Mouse (Mus musculus) intestine, embryonic 16.5 days (tissue): ENCODE measurements around the gene Prr12. TPM values are rescaled to one million over a fixed set of nuclear protein-coding genes. Genes with fewer than 3 reads are reported as not detected.

Source experiments
- ATAC-seq: fragments of 200-750 bp; cut with Nextera tagmentation; 2 replicates; pipeline ENCODE4 v1.8.0; 2017; ENCODE audit warnings: moderate TSS enrichment, moderate library complexity
- H3K27ac ChIP-seq: fragments of 300-500 bp; sonication (generic); 2 replicates; pipeline ENCODE4 v1.5.1; 2014; ENCODE audit warnings: mild to moderate bottlenecking, low read length
- H3K27me3 ChIP-seq: fragments of 300-500 bp; sonication (generic); replicated peaks from 2 replicates; pipeline ENCODE4 v1.6.1; 2014; ENCODE audit warnings: low read length, control low read depth, mixed read lengths; ENCODE audit not compliant: control insufficient read depth, insufficient read depth
- H3K36me3 ChIP-seq: fragments of 300-500 bp; sonication (generic); 2 replicates; pipeline ENCODE4 v1.6.1; 2014; ENCODE audit warnings: low read length, control low read depth; ENCODE audit not compliant: control insufficient read depth, insufficient read depth
- H3K4me1 ChIP-seq: fragments of 300-500 bp; sonication (generic); 2 replicates; pipeline ENCODE4 v1.6.1; 2014; ENCODE audit warnings: low read length, control low read depth, mixed read lengths; ENCODE audit not compliant: control insufficient read depth, insufficient read depth
- H3K4me2 ChIP-seq: fragments of 300-500 bp; sonication (generic); 2 replicates; pipeline ENCODE4 v1.6.1; 2014; ENCODE audit warnings: low read depth, low read length, control low read depth
- H3K4me3 ChIP-seq: fragments of 300-500 bp; sonication (generic); 2 replicates; pipeline ENCODE4 v1.5.1; 2014; ENCODE audit warnings: mild to moderate bottlenecking, low read length
- H3K9ac ChIP-seq: fragments of 300-500 bp; sonication (generic); 2 replicates; pipeline ENCODE4 v1.6.1; 2014; ENCODE audit warnings: low read depth, low read length
- H3K9me3 ChIP-seq: fragments of 300-500 bp; sonication (generic); 2 replicates; pipeline ENCODE4 v1.6.1; 2016; ENCODE audit warnings: low read length, control low read depth; ENCODE audit not compliant: control insufficient read depth
- WGBS: fragments of 180-500 bp; shearing (Covaris S2); extraction: QIAGEN DNeasy Blood & Tissue Kit; methylation state at CpG from one replicate; pipeline ENCODE4 v1.1.7; 2014; 5-methylcytosine and 5-hydroxymethylcytosine counted together
- polyA plus RNA-seq: library from polyadenylated mRNA; unstranded; fragments of >200 nt; fragmentation: Nextera tagmentation; extraction: Ambion mirVana; gene quantifications from 2 replicates; pipeline ENCODE4 v1.2.1, GENCODE M21; 2015

The Prr12 gene
- polyA plus RNA-seq, 1 experiment from 2014 or later = 6.3 TPM

DNA sequence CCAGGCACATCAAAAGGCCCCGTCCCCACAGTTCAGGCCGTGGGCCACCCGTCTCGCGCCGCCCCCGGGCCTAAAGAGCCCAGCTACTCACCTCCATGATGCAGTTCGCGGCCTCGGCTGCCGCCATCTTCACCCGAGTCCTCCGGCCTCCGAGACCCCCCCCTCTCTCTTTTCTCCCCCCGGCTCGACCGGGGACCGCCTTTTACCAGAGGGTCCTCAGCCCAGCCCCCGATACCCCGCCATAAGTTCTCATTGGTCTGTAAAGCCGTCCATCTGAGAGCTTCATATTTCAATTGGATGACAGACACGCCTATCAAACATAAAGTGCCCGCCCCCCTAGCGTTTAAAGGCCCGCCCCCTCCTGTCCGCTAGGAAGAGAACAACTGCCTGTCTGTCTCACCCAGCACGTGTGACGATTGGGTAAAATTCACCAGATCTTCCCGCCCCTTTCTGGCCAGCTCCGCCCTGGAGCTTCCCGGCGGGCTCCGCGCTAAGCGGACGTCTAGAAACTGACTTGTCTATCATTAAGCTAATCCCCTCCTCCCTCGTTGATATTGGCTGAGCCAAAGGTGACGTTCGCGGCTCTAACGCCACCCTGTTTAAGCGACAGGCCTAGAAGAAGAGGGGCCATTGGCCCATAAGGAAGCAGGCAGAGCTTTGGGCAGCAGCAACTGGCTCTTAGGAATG, 66.3 kb downstream of the Prr12 start, which contains the start of gene Prmt1:
Gene Prmt1 (minus strand): TSS at position 377 of the 687 bp plus-strand sequence.
- under 1% methylated on average over 42 of the region's 42 CpGs for WGBS
- peak; percentile 97 for ATAC-seq
- H3K9ac ChIP-seq = peak within 1 kb of the TSS; percentile 97

DNA sequence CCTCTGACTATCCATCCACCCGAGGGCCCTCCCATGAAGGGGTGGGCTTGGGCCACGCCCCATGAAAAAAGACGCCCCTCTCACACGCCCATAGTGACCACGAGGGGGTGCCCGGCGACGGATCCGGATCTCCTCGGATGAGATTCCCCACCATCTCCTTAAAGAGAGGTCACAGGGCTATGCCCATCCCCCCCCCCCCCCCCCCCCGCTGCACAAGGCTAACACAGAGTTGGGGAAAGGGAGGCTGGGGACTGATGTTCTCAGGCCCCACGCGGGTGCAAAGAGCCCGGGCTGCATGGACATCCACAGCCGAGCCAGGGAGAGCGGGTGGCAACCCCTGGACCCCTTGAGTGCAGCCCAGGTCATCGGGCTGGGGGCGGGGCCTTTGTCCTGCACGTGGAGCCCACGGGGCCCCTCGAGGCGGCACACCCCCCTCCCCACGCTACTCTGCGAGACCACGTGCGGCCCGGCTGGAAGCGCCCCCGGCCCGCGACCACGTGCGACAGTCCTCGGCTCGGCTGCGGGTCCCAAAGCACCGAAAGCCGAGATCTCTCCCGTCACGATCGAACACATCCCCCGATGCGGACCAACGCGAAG, 67.0 kb downstream of the Prr12 start:
- Histone ChIP-seq H3K27ac (peak overlapping the region; percentile 96), H3K36me3 (peaks cover 14% of the 10 kb centered on the region), H3K4me1 (peaks cover 21% of the 10 kb centered on the region), H3K9me3 (no peaks in the 10 kb centered on the region), H3K9ac (peak overlapping the region; percentile 97), H3K27me3 (no peaks in the 10 kb centered on the region), H3K4me3 (peak overlapping the region; percentile 91), H3K4me2 (peak overlapping the region; percentile 69)
- WGBS = under 1% methylated on average over 44 of the region's 45 CpGs
- ATAC-seq = peak; percentile 2; the same call in 1 of the 2 replicates

More for the DNA sequence above, 66.3 kb downstream of the Prr12 start, which contains the start of gene Prmt1:
- peak within 1 kb of the TSS; percentile 96 for H3K27ac ChIP-seq
- no peaks in the 10 kb centered on the region for H3K27me3 ChIP-seq
- peak within 1 kb of the TSS; percentile 71 for H3K4me2 ChIP-seq
- peak within 1 kb of the TSS; percentile 91 for H3K4me3 ChIP-seq
- H3K36me3 ChIP-seq = peaks cover 12% of the 10 kb centered on the region
- peaks cover 21% of the 10 kb centered on the region for H3K4me1 ChIP-seq
- H3K9me3 ChIP-seq = no peaks in the 10 kb centered on the region

DNA sequence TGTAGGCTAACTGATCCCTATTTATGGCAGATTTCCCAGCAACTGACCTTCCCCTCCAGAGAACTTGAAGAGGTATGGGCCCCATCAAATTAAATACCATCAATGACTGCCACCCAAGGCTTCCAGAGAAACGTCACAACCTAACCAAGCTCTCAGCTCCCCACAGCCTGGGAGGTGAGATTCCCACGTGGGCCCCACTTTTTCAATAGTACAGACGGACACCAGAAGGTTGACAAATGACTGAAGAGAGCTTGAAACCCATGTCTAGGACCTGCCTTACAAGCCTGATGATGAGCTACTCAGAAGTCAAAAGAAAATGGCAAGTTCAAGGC, 67.9 kb downstream of the Prr12 start:
- H3K27me3 ChIP-seq = no peaks in the 10 kb centered on the region
- H3K9ac ChIP-seq = peak overlapping the region; percentile 43; the same call in 1 of the 2 replicates
- peak overlapping the region; percentile 45 for H3K27ac ChIP-seq
- H3K4me2 ChIP-seq = peak overlapping the region; percentile 69
- WGBS = 28% methylated on average over 3 of the region's 3 CpGs
- peaks cover 21% of the 10 kb centered on the region for H3K4me1 ChIP-seq
- peak overlapping the region; percentile 91 for H3K4me3 ChIP-seq
- peaks cover 20% of the 10 kb centered on the region for H3K36me3 ChIP-seq
- ATAC-seq = no peak
- no peaks in the 10 kb centered on the region for H3K9me3 ChIP-seq

DNA sequence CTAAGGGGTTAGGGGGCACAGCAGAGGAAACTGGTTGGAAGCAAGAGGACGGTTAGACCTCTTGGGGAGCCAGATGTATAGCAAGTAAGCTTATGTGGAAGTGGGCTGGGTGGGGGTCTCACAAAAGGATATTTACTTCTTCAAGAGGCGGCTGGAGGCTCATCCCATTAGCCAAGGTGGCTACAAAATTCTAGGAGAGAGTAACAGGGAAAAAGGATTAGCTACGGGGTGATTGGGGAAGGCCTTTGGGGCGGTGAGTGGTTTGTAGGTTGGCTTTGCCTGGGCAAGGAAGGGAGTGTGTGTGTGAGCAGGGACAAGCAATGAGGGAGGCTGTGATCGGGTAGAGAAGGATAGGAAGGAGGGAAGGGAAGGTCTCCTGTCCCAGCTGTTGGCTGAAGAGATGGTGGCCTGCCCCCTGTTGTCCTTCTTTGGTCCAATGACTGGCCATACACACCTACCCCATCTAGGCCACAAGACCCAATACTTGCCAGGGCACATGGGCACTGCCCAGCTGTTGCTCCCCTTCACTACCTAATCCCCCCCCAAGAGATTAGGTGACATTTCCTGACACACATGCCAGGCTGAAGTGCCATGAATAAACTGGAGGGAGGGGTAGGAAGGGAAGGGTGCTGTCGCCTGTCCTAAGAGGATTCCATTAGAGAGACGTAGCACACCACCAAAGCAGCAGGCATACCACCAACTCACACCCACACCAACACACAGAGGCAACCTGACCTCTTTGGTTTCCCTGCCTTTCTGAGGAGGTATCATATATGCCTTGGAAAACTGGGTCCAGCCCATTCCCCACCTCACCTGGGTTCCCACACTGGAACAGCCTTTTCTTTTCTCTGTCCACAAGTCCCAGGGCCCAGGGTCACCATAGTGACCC, 68.5 kb downstream of the Prr12 start:
- ATAC-seq = no peak
- Histone ChIP-seq H3K27me3 (no peaks in the 10 kb centered on the region), H3K27ac (peak overlapping the region; percentile 18), H3K36me3 (peaks cover 24% of the 10 kb centered on the region), H3K9me3 (no peaks in the 10 kb centered on the region), H3K4me1 (peaks cover 21% of the 10 kb centered on the region), H3K9ac (peak overlapping the region; percentile 43; the same call in 1 of the 2 replicates), H3K4me3 (peak overlapping the region; percentile 91), H3K4me2 (peak overlapping the region; percentile 69; the same call in 1 of the 2 replicates)
- 70% methylated on average over 7 of the region's 7 CpGs for WGBS

DNA sequence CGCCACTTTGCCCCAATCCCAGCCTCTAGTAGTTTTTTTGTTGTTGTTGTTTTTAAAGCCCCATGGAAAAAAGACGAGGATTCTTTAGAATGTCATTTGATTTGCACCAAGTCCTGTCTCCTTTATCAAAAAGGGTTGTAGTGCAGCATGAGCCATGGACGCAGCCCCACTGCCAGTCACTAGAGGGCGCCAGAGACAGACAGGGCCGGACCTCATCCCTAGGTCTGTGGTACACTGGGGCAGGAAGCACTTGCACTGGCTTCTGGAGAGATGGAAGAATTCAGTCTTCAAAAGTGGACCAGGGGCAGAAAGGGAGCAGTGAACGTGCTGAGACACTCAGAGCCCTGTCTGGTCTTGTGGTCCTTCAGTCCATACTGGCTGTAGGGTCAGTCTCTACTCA, 69.6 kb downstream of the Prr12 start:
- 33% methylated on average over 6 of the region's 6 CpGs for WGBS

DNA sequence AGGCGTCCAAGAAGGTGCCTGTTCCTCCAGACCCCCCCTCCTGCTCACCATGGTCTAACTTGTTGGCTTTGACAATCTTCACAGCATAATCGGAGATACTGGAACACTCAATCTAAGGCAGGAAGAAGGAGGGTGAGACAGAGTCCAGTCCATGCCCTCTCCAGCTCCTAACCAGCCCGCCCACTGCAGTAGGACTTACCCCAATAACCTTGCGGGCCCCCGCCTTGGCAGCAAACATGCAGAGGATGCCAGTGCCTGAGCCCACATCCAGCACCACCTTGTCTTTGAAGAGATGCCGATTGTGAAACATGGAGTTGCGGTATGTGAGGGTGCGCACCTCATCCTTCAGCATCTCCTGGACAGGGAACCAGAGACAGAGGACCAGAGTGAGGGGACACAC, 71.1 kb downstream of the Prr12 start:
- H3K4me1 ChIP-seq = peaks cover 16% of the 10 kb centered on the region
- no peak overlapping the region for H3K4me2 ChIP-seq
- H3K9me3 ChIP-seq = no peaks in the 10 kb centered on the region
- WGBS = 94% methylated on average over 8 of the region's 8 CpGs
- no peak overlapping the region for H3K4me3 ChIP-seq
- H3K27me3 ChIP-seq = no peaks in the 10 kb centered on the region
- ATAC-seq = no peak
- H3K27ac ChIP-seq = no peak overlapping the region
- H3K9ac ChIP-seq = no peak overlapping the region
- H3K36me3 ChIP-seq = peaks cover 41% of the 10 kb centered on the region

More for the DNA sequence above, 69.6 kb downstream of the Prr12 start:
- peaks cover 19% of the 10 kb centered on the region for H3K4me1 ChIP-seq
- no peak overlapping the region for H3K4me2 ChIP-seq
- peaks cover 31% of the 10 kb centered on the region for H3K36me3 ChIP-seq
- no peaks in the 10 kb centered on the region for H3K27me3 ChIP-seq
- no peak overlapping the region for H3K4me3 ChIP-seq
- H3K9ac ChIP-seq = no peak overlapping the region
- ATAC-seq = no peak
- H3K9me3 ChIP-seq = no peaks in the 10 kb centered on the region
- no peak overlapping the region for H3K27ac ChIP-seq

DNA sequence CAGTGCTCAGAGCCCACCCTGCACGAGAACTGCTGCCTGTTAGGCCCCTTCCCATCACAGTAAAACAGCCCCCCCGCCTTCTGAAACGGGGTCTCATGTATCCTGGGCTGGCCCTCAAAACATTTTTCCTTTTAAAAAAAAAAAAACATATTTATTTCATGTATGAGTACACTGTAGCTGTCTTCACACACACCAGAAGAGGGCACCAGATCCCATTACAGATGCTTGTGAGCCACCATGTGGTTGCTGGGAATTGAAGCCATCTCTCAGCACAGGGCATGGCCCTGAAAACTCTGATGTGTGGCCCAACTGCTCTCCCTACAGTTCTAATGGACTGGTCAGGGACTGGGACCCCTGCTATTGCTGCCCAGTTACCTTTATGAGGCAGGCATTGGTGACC, 74.4 kb downstream of the Prr12 start:
- H3K4me1 ChIP-seq = peaks cover 11% of the 10 kb centered on the region
- H3K36me3 ChIP-seq = peaks cover 46% of the 10 kb centered on the region
- no peaks in the 10 kb centered on the region for H3K27me3 ChIP-seq
- no peaks in the 10 kb centered on the region for H3K9me3 ChIP-seq
- WGBS = 86% methylated on average over 3 of the region's 3 CpGs
- no peak overlapping the region for H3K9ac ChIP-seq
- no peak for ATAC-seq
- H3K4me2 ChIP-seq = no peak overlapping the region
- H3K27ac ChIP-seq = no peak overlapping the region
- no peak overlapping the region for H3K4me3 ChIP-seq
